Mouse (Mus musculus): ENCODE data around the gene Flt3l. TPM values are rescaled to one million over a fixed set of nuclear protein-coding genes. Genes with fewer than 3 reads are reported as not detected.
A peak's percentile ranks its signal among the peaks of the same experiment; 100 is the strongest.

Flt3l gene
- polyA plus RNA-seq, 1 experiment from 2014 or later: 1.3 TPM

DNA sequence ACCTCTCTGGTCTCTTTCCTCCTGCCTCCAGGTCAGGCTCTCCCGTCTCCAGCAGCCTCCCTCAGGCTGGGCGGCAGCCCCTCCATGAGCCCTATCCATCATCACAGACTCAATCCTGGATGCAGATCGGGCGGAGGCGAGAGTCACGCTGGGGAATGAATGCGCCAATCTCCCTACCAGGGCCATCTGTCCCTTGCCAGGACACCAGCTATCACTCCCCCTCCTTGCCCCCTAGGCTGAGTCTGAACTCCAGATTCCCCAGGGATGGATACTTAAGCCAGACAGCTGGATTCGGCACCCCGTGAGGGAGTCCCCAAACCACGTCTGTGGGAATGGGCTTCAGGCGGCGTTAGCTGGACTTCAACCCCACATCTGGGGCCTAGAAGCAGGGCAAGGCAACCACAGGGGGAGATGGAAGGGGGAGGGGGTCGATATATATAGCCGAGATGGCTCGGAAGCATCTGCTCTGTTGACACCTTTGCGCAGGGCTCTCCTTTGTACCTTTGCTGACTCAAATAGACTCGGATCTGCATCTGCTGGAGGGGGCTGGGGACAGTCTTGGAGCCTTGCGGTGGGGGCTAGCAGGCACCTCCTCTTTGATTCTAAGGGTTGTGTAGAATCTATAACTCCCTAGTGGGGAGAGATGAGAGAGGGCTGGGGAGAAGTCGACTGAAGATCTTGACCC is 31.7 kb upstream of the Flt3l start:
- peak; percentile 38; the same call in 1 of the 2 replicates for ATAC-seq
- H3K9ac ChIP-seq (ENCODE audit: low read length): peak overlapping the region; percentile 1; the same call in 1 of the 2 replicates

DNA sequence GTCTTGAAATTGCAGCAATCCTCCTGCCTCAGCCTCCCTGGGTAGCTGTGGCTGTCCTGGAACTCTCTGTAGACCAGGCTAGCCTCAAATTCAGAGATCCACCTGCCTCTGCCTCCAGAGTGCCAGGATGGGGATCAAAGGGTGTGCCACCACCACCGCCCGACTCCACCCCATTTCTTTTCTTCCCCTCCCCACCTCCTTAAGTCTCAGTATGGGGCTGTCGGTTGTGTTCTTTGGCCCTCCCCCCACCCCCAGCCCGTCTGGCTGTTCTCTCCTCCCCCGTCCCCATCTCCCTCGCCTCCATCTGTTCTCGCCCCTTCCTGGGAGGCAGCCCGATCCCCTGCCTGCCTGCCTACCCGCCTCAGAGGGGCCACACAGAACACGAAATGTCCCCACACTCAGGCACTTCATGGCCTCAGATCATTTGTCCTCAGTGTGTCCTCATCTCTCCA is 30.7 kb upstream of the Flt3l start:
- H3K9me3 ChIP-seq (replicated peaks; ENCODE audit: control insufficient read depth, low read length): no peaks in the 10 kb centered on the region
- H3K4me1 ChIP-seq (ENCODE audit: control insufficient read depth, insufficient read depth, low read length): peaks cover 10% of the 10 kb centered on the region
- DNase-seq (ENCODE audit: low spot score) (peak; percentile 45), ATAC-seq (peak; percentile 22; the same call in 1 of the 2 replicates)
- no peak overlapping the region for H3K4me3 ChIP-seq (ENCODE audit: low read depth, low read length)
- peak overlapping the region; percentile 23; the same call in 1 of the 2 replicates for H3K27ac ChIP-seq (ENCODE audit: low read depth, low read length)
- no peaks in the 10 kb centered on the region for H3K36me3 ChIP-seq (ENCODE audit: control insufficient read depth, insufficient read depth, low read length)
- peaks cover 68% of the 10 kb centered on the region for H3K27me3 ChIP-seq (replicated peaks; ENCODE audit: control insufficient read depth, insufficient read depth, low read length)
- WGBS: 19% methylated on average over 10 of the region's 10 CpGs
- peak overlapping the region; percentile 20; the same call in 1 of the 2 replicates for H3K4me2 ChIP-seq (ENCODE audit: low read length)
- no peak overlapping the region for H3K9ac ChIP-seq (ENCODE audit: low read length)

More for the DNA sequence above, 31.7 kb upstream of the Flt3l start:
- Histone ChIP-seq H3K4me3 (ENCODE audit: low read depth, low read length) (no peak overlapping the region), H3K4me1 (ENCODE audit: control insufficient read depth, insufficient read depth, low read length) (peaks cover 6% of the 10 kb centered on the region; the same call in 1 of the 2 replicates), H3K36me3 (ENCODE audit: control insufficient read depth, insufficient read depth, low read length) (no peaks in the 10 kb centered on the region), H3K27me3 (replicated peaks; ENCODE audit: control insufficient read depth, insufficient read depth, low read length) (peaks cover 63% of the 10 kb centered on the region), H3K9me3 (replicated peaks; ENCODE audit: control insufficient read depth, low read length) (no peaks in the 10 kb centered on the region), H3K4me2 (ENCODE audit: low read length) (peak overlapping the region; percentile 20), H3K27ac (ENCODE audit: low read depth, low read length) (peak overlapping the region; percentile 23)
- 2% methylated on average over 19 of the region's 19 CpGs for WGBS
- peak; percentile 46 for DNase-seq (ENCODE audit: low spot score)

DNA sequence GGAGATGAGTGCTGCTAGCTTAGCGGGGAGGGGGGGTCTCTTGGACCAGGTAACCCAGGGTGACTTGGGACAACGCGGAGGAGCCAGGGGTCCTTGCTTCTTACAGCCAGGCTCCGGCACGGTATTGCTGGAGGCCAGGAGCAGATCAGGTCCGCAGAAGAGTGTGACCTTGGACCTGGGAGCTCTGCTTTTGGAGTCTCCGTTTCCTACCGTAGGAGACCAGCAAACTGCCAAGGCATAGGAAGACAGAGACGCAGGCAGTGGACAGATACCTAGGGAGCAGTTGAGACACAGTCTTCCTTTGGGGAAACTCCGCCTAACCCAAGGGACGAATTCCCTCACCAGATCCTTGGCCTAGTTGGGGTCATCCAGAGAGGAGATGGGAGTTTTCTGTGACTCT is 29.5 kb upstream of the Flt3l start:
- ATAC-seq: no peak
- DNase-seq (ENCODE audit: low spot score): no peak
- H3K27ac ChIP-seq (ENCODE audit: low read depth, low read length): no peak overlapping the region
- no peaks in the 10 kb centered on the region for H3K36me3 ChIP-seq (ENCODE audit: control insufficient read depth, insufficient read depth, low read length)
- H3K9me3 ChIP-seq (replicated peaks; ENCODE audit: control insufficient read depth, low read length): no peaks in the 10 kb centered on the region
- 40% methylated on average over 11 of the region's 11 CpGs for WGBS
- H3K9ac ChIP-seq (ENCODE audit: low read length): no peak overlapping the region
- peak overlapping the region; percentile 45 for H3K4me3 ChIP-seq (ENCODE audit: low read depth, low read length)
- peak overlapping the region; percentile 57 for H3K4me2 ChIP-seq (ENCODE audit: low read length)
- H3K4me1 ChIP-seq (ENCODE audit: control insufficient read depth, insufficient read depth, low read length): peaks cover 10% of the 10 kb centered on the region
- peaks cover 68% of the 10 kb centered on the region for H3K27me3 ChIP-seq (replicated peaks; ENCODE audit: control insufficient read depth, insufficient read depth, low read length)

DNA sequence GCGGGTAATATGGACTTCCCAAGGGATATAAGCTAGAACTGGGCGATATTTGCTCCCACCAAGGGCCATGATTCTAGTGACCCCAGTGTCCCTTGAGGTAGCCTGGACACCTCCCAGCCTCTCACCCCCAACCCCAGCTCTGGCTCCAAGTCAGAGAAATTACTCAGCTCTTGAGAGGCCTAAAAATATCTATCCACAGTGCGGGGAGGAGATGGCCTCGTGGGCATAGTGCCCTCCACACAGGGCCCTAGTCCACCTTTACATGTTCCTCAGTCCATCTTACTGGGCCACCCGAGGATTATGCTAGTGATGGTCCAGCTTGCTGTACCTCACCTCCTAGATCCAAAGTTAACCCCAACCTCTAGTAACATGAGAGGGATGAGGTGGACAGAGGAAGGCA is 28.6 kb upstream of the Flt3l start:
- peak overlapping the region; percentile 45 for H3K4me3 ChIP-seq (ENCODE audit: low read depth, low read length)
- ATAC-seq: no peak
- peaks cover 63% of the 10 kb centered on the region for H3K27me3 ChIP-seq (replicated peaks; ENCODE audit: control insufficient read depth, insufficient read depth, low read length)
- peak overlapping the region; percentile 57 for H3K4me2 ChIP-seq (ENCODE audit: low read length)
- 60% methylated on average over 5 of the region's 5 CpGs for WGBS
- peaks cover 10% of the 10 kb centered on the region for H3K4me1 ChIP-seq (ENCODE audit: control insufficient read depth, insufficient read depth, low read length)
- H3K27ac ChIP-seq (ENCODE audit: low read depth, low read length): no peak overlapping the region
- DNase-seq (ENCODE audit: low spot score): no peak
- no peaks in the 10 kb centered on the region for H3K9me3 ChIP-seq (replicated peaks; ENCODE audit: control insufficient read depth, low read length)
- no peaks in the 10 kb centered on the region for H3K36me3 ChIP-seq (ENCODE audit: control insufficient read depth, insufficient read depth, low read length)
- peak overlapping the region; percentile 65 for H3K9ac ChIP-seq (ENCODE audit: low read length)

DNA sequence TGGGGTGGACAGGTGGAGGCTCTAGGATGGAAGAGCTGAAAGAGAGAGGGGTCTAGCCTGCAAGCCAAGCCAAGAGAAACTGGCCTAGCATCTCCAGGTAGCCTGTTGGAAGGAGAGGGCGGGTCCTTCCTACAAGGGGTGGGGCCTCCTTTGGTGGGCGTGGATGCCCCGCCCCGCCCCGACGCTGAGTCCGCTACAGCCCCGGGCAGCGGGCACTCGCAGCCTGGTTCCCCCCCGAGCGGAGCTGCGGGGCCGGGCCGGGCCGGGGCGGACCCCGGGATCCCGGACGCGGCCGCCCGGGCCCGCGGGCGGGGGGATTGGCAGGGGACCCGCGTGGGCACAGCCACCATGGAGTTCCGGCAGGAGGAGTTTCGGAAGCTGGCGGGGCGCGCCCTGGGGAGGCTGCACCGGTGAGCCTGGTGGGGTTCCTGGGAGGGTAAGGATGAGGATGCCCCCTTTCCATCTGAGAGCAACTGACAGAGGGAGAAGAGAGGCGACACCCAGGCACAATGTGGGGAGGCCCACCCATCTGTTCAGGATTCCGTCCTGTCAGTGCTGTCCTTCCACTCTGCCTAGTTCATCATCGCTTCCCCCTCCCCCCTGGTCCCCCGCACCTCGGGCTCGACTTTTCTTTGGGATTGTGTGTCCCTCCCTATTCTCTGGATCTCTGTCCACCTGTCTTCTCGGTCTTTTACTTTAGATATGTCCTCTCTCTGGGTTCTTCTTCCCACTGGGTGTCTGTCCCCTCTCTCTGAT is 27.7 kb upstream of the Flt3l start, which contains the start of gene Slc17a7:
Gene Slc17a7 (plus strand): TSS at position 215 of the 756 bp plus-strand sequence.
- Histone ChIP-seq H3K9me3 (replicated peaks; ENCODE audit: control insufficient read depth, low read length) (no peaks in the 10 kb centered on the region), H3K27me3 (replicated peaks; ENCODE audit: control insufficient read depth, insufficient read depth, low read length) (peaks cover 56% of the 10 kb centered on the region), H3K4me3 (ENCODE audit: low read depth, low read length) (peak within 1 kb of the TSS; percentile 45), H3K9ac (ENCODE audit: low read length) (peak within 1 kb of the TSS; percentile 65), H3K4me1 (ENCODE audit: control insufficient read depth, insufficient read depth, low read length) (peaks cover 10% of the 10 kb centered on the region), H3K4me2 (ENCODE audit: low read length) (peak within 1 kb of the TSS; percentile 57), H3K36me3 (ENCODE audit: control insufficient read depth, insufficient read depth, low read length) (0 out of 2 replicates have a peak, but pooled peaks cover 7% of the 10 kb centered on the region), H3K27ac (ENCODE audit: low read depth, low read length) (peak within 1 kb of the TSS; percentile 52; the same call in 1 of the 2 replicates)
- under 1% methylated on average over 40 of the region's 41 CpGs for WGBS
- DNase-seq (ENCODE audit: low spot score) (peak; percentile 45), ATAC-seq (no peak; the same call in 1 of the 2 replicates)

DNA sequence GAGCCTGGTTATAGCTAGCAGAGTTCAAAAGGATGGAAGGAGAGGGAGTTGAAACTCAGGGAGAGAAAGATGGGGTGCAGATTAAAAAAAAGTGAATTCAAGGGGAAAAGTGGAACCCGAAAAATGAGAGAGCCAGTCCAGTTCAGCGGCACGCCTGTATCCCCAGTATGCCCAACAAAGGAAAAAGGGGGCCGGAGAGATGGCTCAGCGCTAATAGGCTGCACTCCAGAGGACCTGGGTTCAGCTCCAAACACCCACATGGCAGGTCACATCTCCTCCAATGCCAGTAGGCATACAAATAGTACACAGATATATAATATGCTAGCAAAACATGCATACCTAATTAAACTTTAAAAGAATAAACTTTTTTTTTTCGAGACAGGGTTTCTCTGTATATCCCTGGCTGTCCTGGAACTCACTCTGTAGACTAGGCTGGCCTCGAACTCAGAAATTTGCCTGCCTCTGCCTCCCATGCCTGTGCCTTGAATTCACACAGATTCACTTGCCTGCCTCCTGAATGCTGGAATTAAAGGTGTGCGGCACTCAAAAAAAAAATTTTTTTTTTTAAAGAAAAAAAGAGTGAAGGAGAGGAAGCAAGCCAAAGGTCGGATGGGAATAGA is 26.9 kb upstream of the Flt3l start:
- WGBS: 70% methylated on average over 9 of the region's 9 CpGs
- H3K4me3 ChIP-seq (ENCODE audit: low read depth, low read length): no peak overlapping the region
- H3K9ac ChIP-seq (ENCODE audit: low read length): no peak overlapping the region
- 0 out of 2 replicates have a peak, but pooled peaks cover 13% of the 10 kb centered on the region for H3K36me3 ChIP-seq (ENCODE audit: control insufficient read depth, insufficient read depth, low read length)
- no peaks in the 10 kb centered on the region for H3K9me3 ChIP-seq (replicated peaks; ENCODE audit: control insufficient read depth, low read length)
- DNase-seq (ENCODE audit: low spot score): no peak
- H3K27me3 ChIP-seq (replicated peaks; ENCODE audit: control insufficient read depth, insufficient read depth, low read length): peaks cover 48% of the 10 kb centered on the region
- peaks cover 7% of the 10 kb centered on the region for H3K4me1 ChIP-seq (ENCODE audit: control insufficient read depth, insufficient read depth, low read length)
- H3K4me2 ChIP-seq (ENCODE audit: low read length): peak overlapping the region; percentile 57; the same call in 1 of the 2 replicates
- no peak for ATAC-seq
- H3K27ac ChIP-seq (ENCODE audit: low read depth, low read length): no peak overlapping the region

DNA sequence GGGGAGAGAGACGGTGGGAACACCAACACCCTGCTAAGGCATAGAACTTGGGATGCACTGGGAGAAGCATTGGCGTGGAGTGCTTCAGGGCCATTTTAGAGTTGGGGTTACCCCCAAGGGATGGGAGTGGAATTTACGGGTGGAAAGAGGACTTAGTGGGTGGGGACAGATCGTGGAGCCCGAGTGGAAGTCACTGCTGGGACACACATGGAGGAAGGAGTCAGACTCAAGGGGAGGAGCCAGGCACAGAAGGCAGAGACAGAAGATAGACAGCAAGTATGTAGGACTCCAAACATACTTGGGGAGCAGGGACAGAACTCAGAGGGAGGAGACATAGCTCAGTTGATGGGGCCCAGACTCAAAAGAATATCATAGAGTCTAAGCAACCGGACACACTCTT is 26.3 kb upstream of the Flt3l start:
- H3K9ac ChIP-seq (ENCODE audit: low read length): peak overlapping the region; percentile 21; the same call in 1 of the 2 replicates

More for the DNA sequence above, 26.3 kb upstream of the Flt3l start:
- ATAC-seq (no peak; the same call in 1 of the 2 replicates), DNase-seq (ENCODE audit: low spot score) (no peak)
- Histone ChIP-seq H3K36me3 (ENCODE audit: control insufficient read depth, insufficient read depth, low read length) (peaks cover 18% of the 10 kb centered on the region; the same call in 1 of the 2 replicates), H3K9me3 (replicated peaks; ENCODE audit: control insufficient read depth, low read length) (no peaks in the 10 kb centered on the region), H3K27ac (ENCODE audit: low read depth, low read length) (peak overlapping the region; percentile 16; the same call in 1 of the 2 replicates), H3K27me3 (replicated peaks; ENCODE audit: control insufficient read depth, insufficient read depth, low read length) (peaks cover 44% of the 10 kb centered on the region), H3K4me1 (ENCODE audit: control insufficient read depth, insufficient read depth, low read length) (peaks cover 7% of the 10 kb centered on the region), H3K4me3 (ENCODE audit: low read depth, low read length) (peak overlapping the region; percentile 24; the same call in 1 of the 2 replicates), H3K4me2 (ENCODE audit: low read length) (peak overlapping the region; percentile 56)
- 31% methylated on average over 6 of the region's 6 CpGs for WGBS

Measured in forebrain, embryonic 14.5 days (tissue).